Mouse (Mus musculus) kidney, embryonic 16.5 days (tissue): ENCODE measurements around the gene Slc22a19. TPM values are rescaled to one million over a fixed set of nuclear protein-coding genes. Genes with fewer than 3 reads are reported as not detected.

ENCODE experiments used
- polyA plus RNA-seq: library from polyadenylated mRNA; unstranded; fragments of >200 nt; fragmentation: Nextera tagmentation; extraction: Ambion mirVana; gene quantifications from 2 replicates; pipeline ENCODE4 v1.2.1, GENCODE M21; 2015

Gene Slc22a19
- polyA plus RNA-seq, 1 experiment from 2014 or later, result 19.4 TPM

Other genes with a start within 250 kb of the Slc22a19 start
- 169 and 172 TPM in 2 replicates for gene Rtn3, start 228.0 kb downstream of the Slc22a19 start, polyA plus RNA-seq
- gene Atl3, start 217.3 kb downstream of the Slc22a19 start, polyA plus RNA-seq, result 13.1 and 13.2 TPM in 2 replicates
- 10.5 and 10.8 TPM in 2 replicates for gene Pla2g16, start 153.9 kb downstream of the Slc22a19 start, polyA plus RNA-seq
- 1.6 and 2.3 TPM in 2 replicates for gene Lgals12, start 104.1 kb downstream of the Slc22a19 start, polyA plus RNA-seq
- 0.41 TPM in 1 of 2 replicates, not detected in the other for gene Hrasls5, start 98.8 kb downstream of the Slc22a19 start, polyA plus RNA-seq
- 0.06 and 0.19 TPM in 2 replicates for gene Slc22a26, start 91.4 kb upstream of the Slc22a19 start, polyA plus RNA-seq